Mouse (Mus musculus) embryonic facial prominence, embryonic 13.5 days (tissue): ENCODE measurements at regions not wholly inside any gene's neighbourhood (a gene's known extent, or its start where the extent isn't known, plus 50 kb on each side); places are given as distances from the start of the nearest gene placed in this dataset.
A peak's percentile ranks its signal among the peaks of the same experiment; 100 is the strongest.

Experiments
- ATAC-seq: fragments of 200-750 bp; cut with Nextera tagmentation; 2 replicates; pipeline ENCODE4 v1.8.0; 2017; ENCODE audit warnings: low read depth; ENCODE audit not compliant: insufficient number of reproducible peaks, insufficient read depth, low FRiP score, low TSS enrichment
- H3K27ac ChIP-seq: fragments of 300-500 bp; sonication (generic); 2 replicates; pipeline ENCODE4 v1.5.1; 2015; ENCODE audit warnings: moderate library complexity, mild to moderate bottlenecking, inconsistent platforms
- H3K27me3 ChIP-seq: fragments of 300-500 bp; sonication (generic); 2 replicates; pipeline ENCODE4 v1.6.1; 2015; ENCODE audit warnings: mild to moderate bottlenecking, inconsistent platforms
- H3K36me3 ChIP-seq: fragments of 300-500 bp; sonication (generic); 2 replicates; pipeline ENCODE4 v1.6.1; 2015; ENCODE audit warnings: mild to moderate bottlenecking, inconsistent platforms
- H3K4me1 ChIP-seq: fragments of 300-500 bp; sonication (generic); 2 replicates; pipeline ENCODE4 v1.6.1; 2015; ENCODE audit warnings: inconsistent platforms
- H3K4me2 ChIP-seq: fragments of 300-500 bp; sonication (generic); 2 replicates; pipeline ENCODE4 v1.6.1; 2015; ENCODE audit warnings: moderate library complexity, mild to moderate bottlenecking, inconsistent platforms
- H3K4me3 ChIP-seq: fragments of 300-500 bp; sonication (generic); 2 replicates; pipeline ENCODE4 v1.5.1; 2015; ENCODE audit warnings: mild to moderate bottlenecking, inconsistent platforms
- H3K9ac ChIP-seq: fragments of 300-500 bp; sonication (generic); 2 replicates; pipeline ENCODE4 v1.6.1; 2015; ENCODE audit warnings: mild to moderate bottlenecking, inconsistent platforms
- H3K9me3 ChIP-seq: fragments of 300-500 bp; sonication (generic); 2 replicates; pipeline ENCODE4 v1.6.1; 2016; ENCODE audit warnings: inconsistent platforms
- WGBS: fragments of 180-500 bp; shearing (Covaris S2); methylation state at CpG from one replicate; pipeline ENCODE4 v1.1.7; 2015; ENCODE audit warnings: mixed read lengths; 5-methylcytosine and 5-hydroxymethylcytosine counted together

DNA sequence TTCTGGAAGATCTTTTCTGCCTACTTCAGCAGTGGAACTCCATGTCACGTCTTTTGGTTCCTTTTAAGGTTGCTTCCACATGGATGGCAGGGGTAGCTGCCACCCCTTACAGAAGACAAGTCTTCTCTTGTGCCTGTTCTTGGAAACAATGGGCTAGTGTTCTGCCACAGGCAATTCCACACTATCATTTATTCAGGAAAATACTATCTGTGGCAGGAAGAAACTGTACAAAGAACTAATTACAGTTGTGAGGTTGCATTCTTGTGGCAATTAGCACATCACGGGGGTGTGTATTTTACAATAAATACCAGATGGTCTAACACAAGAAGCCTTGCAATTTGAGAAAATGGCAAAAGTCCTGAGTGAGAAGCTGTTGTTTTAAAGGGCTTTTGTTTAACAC, 489.8 kb downstream of the Ccdc50 start:
- H3K9ac ChIP-seq, result no peak overlapping the region
- WGBS, result 17% methylated on average over 2 of the region's 2 CpGs
- H3K4me3 ChIP-seq, result no peak overlapping the region
- H3K4me2 ChIP-seq, result no peak overlapping the region
- no peaks in the 10 kb centered on the region for H3K36me3 ChIP-seq
- H3K27ac ChIP-seq, result no peak overlapping the region
- H3K4me1 ChIP-seq, result no peaks in the 10 kb centered on the region
- 0 out of 2 replicates have a peak, but pooled peaks have one; percentile 15 for ATAC-seq
- H3K27me3 ChIP-seq, result no peaks in the 10 kb centered on the region
- no peaks in the 10 kb centered on the region for H3K9me3 ChIP-seq

- no peaks in the 10 kb centered on the region for H3K27me3 ChIP-seq
- WGBS, result 26% methylated on average over 3 of the region's 3 CpGs
- no peak overlapping the region for H3K9ac ChIP-seq
- no peak overlapping the region for H3K4me3 ChIP-seq
- no peak overlapping the region for H3K27ac ChIP-seq
- H3K36me3 ChIP-seq, result no peaks in the 10 kb centered on the region
- no peak for ATAC-seq
- no peak overlapping the region for H3K4me2 ChIP-seq
- H3K9me3 ChIP-seq, result no peaks in the 10 kb centered on the region
- no peaks in the 10 kb centered on the region for H3K4me1 ChIP-seq
Measured at GRCm38 (mm10) chr16:27878950-27879349, 490.3 kb downstream of the Ccdc50 start.

- no peaks in the 10 kb centered on the region for H3K27me3 ChIP-seq
- H3K4me1 ChIP-seq, result no peaks in the 10 kb centered on the region
- no peaks in the 10 kb centered on the region for H3K9me3 ChIP-seq
- ATAC-seq, result no peak
- H3K9ac ChIP-seq, result no peak overlapping the region
- no peak overlapping the region for H3K4me3 ChIP-seq
- WGBS, result 61% methylated on average over 2 of the region's 2 CpGs
- no peak overlapping the region for H3K27ac ChIP-seq
- H3K4me2 ChIP-seq, result no peak overlapping the region
- no peaks in the 10 kb centered on the region for H3K36me3 ChIP-seq
Measured at GRCm38 (mm10) chr16:27884363-27884762, 495.7 kb downstream of the Ccdc50 start.

- Histone ChIP-seq H3K4me3 (no peak overlapping the region), H3K27me3 (no peaks in the 10 kb centered on the region), H3K4me2 (no peak overlapping the region), H3K4me1 (no peaks in the 10 kb centered on the region), H3K36me3 (no peaks in the 10 kb centered on the region), H3K9me3 (no peaks in the 10 kb centered on the region), H3K27ac (no peak overlapping the region), H3K9ac (no peak overlapping the region)
- WGBS, result 0% methylated on average over 2 of the region's 2 CpGs
- no peak for ATAC-seq
Measured at GRCm38 (mm10) chr16:27906036-27906435, 517.4 kb downstream of the Ccdc50 start.

GRCm38 (mm10) chr16:27915422-27915821, 526.8 kb downstream of the Ccdc50 start:
- H3K9ac ChIP-seq, result no peak overlapping the region
- H3K4me1 ChIP-seq, result no peaks in the 10 kb centered on the region
- H3K9me3 ChIP-seq, result no peaks in the 10 kb centered on the region
- no peak overlapping the region for H3K4me3 ChIP-seq
- no peak overlapping the region for H3K4me2 ChIP-seq
- 91% methylated on average over 1 of the region's 1 CpGs for WGBS
- no peak overlapping the region for H3K27ac ChIP-seq
- no peaks in the 10 kb centered on the region for H3K36me3 ChIP-seq
- ATAC-seq, result no peak
- no peaks in the 10 kb centered on the region for H3K27me3 ChIP-seq

DNA sequence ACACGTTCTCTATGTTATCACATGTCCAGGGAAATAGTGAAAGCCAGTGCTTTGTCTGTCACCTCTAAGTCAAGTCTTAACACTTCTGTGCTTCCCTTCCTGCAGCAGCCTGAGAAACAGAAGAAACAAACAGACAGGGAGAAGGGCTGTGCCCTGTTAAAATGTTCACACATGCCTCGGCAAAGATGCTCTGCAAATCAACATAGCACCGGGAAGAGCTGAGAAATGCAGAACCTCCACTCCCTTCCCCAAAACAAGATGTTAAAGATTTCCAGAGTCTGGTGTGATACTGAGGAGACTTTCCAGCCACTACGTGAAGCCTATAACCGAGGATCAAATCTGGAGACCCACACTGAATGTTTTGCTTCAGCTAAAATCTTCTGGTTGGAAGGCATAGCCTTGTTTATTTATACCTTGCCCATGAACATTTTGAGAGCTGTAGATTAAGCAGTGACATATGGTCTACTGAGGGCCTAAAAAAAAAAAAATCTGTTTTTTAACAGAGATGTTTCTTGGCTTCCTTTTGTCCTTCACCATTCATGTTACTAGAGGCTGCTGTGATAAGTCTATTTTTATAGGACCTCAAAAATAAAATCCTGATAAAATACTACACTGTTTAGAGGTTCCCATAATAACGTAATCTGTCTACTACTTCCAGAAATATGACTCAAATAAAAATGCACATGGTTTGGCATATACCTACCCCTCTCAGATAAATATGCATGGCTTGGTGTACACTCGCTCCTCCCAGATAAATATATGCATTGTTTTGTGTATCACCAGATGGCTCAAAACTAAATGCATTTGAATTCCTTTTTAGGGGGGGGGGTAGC, 537.1 kb downstream of the Ccdc50 start:
- no peaks in the 10 kb centered on the region for H3K36me3 ChIP-seq
- WGBS, result 65% methylated on average over 7 of the region's 7 CpGs

GRCm38 (mm10) chr16:27926361-27926651, 537.6 kb downstream of the Ccdc50 start:
- no peak overlapping the region for H3K9ac ChIP-seq
- H3K27me3 ChIP-seq, result no peaks in the 10 kb centered on the region
- no peak overlapping the region for H3K4me3 ChIP-seq
- H3K27ac ChIP-seq, result no peak overlapping the region
- ATAC-seq, result no peak
- H3K9me3 ChIP-seq, result no peaks in the 10 kb centered on the region
- H3K36me3 ChIP-seq, result no peaks in the 10 kb centered on the region
- no peak overlapping the region for H3K4me2 ChIP-seq
- H3K4me1 ChIP-seq, result no peaks in the 10 kb centered on the region
- WGBS, result 58% methylated on average over 1 of the region's 1 CpGs

More for the DNA sequence above, 537.1 kb downstream of the Ccdc50 start:
- Histone ChIP-seq H3K27ac (no peak overlapping the region), H3K27me3 (no peaks in the 10 kb centered on the region), H3K9ac (no peak overlapping the region), H3K9me3 (no peaks in the 10 kb centered on the region), H3K4me3 (no peak overlapping the region), H3K4me1 (no peaks in the 10 kb centered on the region), H3K4me2 (no peak overlapping the region)
- ATAC-seq, result no peak

DNA sequence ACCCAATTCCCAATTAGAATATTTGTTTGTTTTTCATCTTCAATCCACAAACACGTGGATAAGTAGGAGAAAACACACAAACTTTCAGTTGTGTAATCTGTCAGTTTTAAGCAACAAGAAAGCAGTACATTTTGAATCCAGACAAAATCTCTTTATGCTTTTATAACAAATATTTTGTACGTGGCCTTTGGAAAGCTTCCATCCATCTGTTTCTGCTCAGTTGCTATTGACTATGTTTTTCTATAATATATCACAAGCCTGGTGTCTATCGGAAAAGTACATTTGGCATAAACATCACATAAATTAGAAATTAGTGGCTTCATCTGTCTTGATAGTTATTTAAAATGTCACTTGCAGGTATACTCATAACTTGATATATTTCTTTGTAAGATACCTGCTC, 560.6 kb downstream of the Ccdc50 start:
- Histone ChIP-seq H3K27me3 (no peaks in the 10 kb centered on the region), H3K4me3 (no peak overlapping the region), H3K4me1 (no peaks in the 10 kb centered on the region), H3K9me3 (no peaks in the 10 kb centered on the region), H3K36me3 (no peaks in the 10 kb centered on the region), H3K9ac (no peak overlapping the region), H3K27ac (no peak overlapping the region), H3K4me2 (no peak overlapping the region)
- no peak for ATAC-seq
- 49% methylated on average over 3 of the region's 3 CpGs for WGBS

DNA sequence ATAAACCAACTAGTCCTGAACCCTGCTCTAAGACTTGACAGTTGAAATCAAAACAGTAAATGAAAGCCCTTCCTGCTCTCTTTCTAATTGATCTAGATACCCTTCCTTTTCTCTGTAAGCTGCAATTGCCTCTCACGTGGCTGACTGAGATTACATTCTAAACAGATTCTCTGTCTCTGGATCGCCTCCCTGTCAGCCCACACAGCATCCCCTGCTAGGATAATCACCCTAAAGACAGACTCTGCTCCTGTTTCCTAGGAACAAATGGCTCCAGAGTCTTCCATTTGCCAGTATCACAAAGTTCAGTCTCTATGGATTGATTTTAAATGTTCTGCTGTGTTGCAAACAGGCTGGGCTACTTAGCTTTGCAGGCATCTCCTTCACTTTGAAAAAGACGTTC, 561.1 kb downstream of the Ccdc50 start:
- Histone ChIP-seq H3K4me2 (no peak overlapping the region), H3K4me3 (no peak overlapping the region), H3K27me3 (no peaks in the 10 kb centered on the region), H3K36me3 (no peaks in the 10 kb centered on the region), H3K9ac (no peak overlapping the region), H3K4me1 (no peaks in the 10 kb centered on the region), H3K9me3 (no peaks in the 10 kb centered on the region), H3K27ac (no peak overlapping the region)
- no peak for ATAC-seq
- 20% methylated on average over 3 of the region's 3 CpGs for WGBS

DNA sequence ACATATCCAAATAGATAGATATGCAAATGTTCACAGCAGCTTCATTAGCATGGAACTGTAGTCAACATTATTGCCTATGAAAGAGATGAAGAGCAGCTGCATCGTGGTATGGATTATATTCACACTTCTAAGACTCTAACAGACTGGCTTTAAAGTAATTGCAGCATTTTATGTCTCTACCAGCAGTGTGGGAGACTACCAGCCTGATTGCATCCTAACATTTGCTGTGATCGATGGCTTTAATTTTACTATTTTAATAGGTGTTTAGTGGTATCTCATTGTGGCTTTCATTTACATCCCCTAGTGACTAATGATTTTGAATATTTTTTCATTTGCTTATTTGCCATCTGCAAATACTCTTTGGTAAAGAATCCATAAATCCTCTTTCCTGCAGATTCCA, 574.1 kb downstream of the Ccdc50 start:
- WGBS, result 78% methylated on average over 2 of the region's 2 CpGs
- Histone ChIP-seq H3K27ac (no peak overlapping the region), H3K4me3 (no peak overlapping the region), H3K27me3 (no peaks in the 10 kb centered on the region), H3K36me3 (no peaks in the 10 kb centered on the region), H3K9me3 (no peaks in the 10 kb centered on the region), H3K4me2 (no peak overlapping the region), H3K4me1 (no peaks in the 10 kb centered on the region), H3K9ac (no peak overlapping the region)
- ATAC-seq, result no peak

- no peak for ATAC-seq
- Histone ChIP-seq H3K9me3 (no peaks in the 10 kb centered on the region), H3K9ac (no peak overlapping the region), H3K27me3 (no peaks in the 10 kb centered on the region), H3K27ac (no peak overlapping the region), H3K4me3 (no peak overlapping the region), H3K4me1 (no peaks in the 10 kb centered on the region), H3K36me3 (no peaks in the 10 kb centered on the region), H3K4me2 (no peak overlapping the region)
- WGBS, result 85% methylated on average over 4 of the region's 4 CpGs
Measured at GRCm38 (mm10) chr16:27978730-27979440, 590.2 kb downstream of the Ccdc50 start.

GRCm38 (mm10) chr16:28015276-28015897, 626.7 kb downstream of the Ccdc50 start:
- WGBS, result 31% methylated on average over 6 of the region's 6 CpGs
- no peak for ATAC-seq
- Histone ChIP-seq H3K27ac (no peak overlapping the region; the same call in 1 of the 2 replicates), H3K9ac (no peak overlapping the region), H3K4me3 (no peak overlapping the region), H3K27me3 (no peaks in the 10 kb centered on the region), H3K36me3 (no peaks in the 10 kb centered on the region), H3K4me2 (no peak overlapping the region), H3K9me3 (no peaks in the 10 kb centered on the region), H3K4me1 (peaks cover 4% of the 10 kb centered on the region; the same call in 1 of the 2 replicates)
